Mouse (Mus musculus) midbrain, embryonic 16.5 days (tissue): ENCODE results near the gene Ccdc130. TPM values are rescaled to one million over a fixed set of nuclear protein-coding genes. Genes with fewer than 3 reads are reported as not detected.

ENCODE experiments used
- ATAC-seq: fragments of 200-750 bp; cut with Nextera tagmentation; 2 replicates; pipeline ENCODE4 v1.8.0; 2017; ENCODE audit warnings: moderate TSS enrichment
- H3K27ac ChIP-seq: fragments of 300-500 bp; sonication (generic); 2 replicates; pipeline ENCODE4 v1.5.1; 2014; ENCODE audit warnings: mild to moderate bottlenecking, low read length, mixed read lengths
- H3K27me3 ChIP-seq: fragments of 300-500 bp; sonication (generic); 2 replicates; pipeline ENCODE4 v1.6.1; 2014; ENCODE audit warnings: low read depth, low read length, mixed read lengths; ENCODE audit not compliant: control insufficient read depth, insufficient read depth
- H3K36me3 ChIP-seq: fragments of 300-500 bp; sonication (generic); 2 replicates; pipeline ENCODE4 v1.6.1; 2014; ENCODE audit warnings: mild to moderate bottlenecking, low read length, moderate library complexity, mixed read lengths; ENCODE audit not compliant: control insufficient read depth, insufficient read depth
- H3K4me1 ChIP-seq: fragments of 300-500 bp; sonication (generic); 2 replicates; pipeline ENCODE4 v1.6.1; 2014; ENCODE audit warnings: mild to moderate bottlenecking, low read length, mixed read lengths; ENCODE audit not compliant: control insufficient read depth, insufficient read depth
- H3K4me2 ChIP-seq: fragments of 300-500 bp; sonication (generic); 2 replicates; pipeline ENCODE4 v1.6.1; 2014; ENCODE audit warnings: mild to moderate bottlenecking, low read length, mixed read lengths
- H3K4me3 ChIP-seq: fragments of 300-500 bp; sonication (generic); 2 replicates; pipeline ENCODE4 v1.5.1; 2014; ENCODE audit warnings: low read depth, mild to moderate bottlenecking, low read length, moderate library complexity, mixed read lengths
- H3K9ac ChIP-seq: fragments of 300-500 bp; sonication (generic); 2 replicates; pipeline ENCODE4 v1.6.1; 2014; ENCODE audit warnings: low read depth, low read length, mixed read lengths
- H3K9me3 ChIP-seq: fragments of 300-500 bp; sonication (generic); replicated peaks from 2 replicates; pipeline ENCODE4 v1.6.1; 2014; ENCODE audit warnings: mild to moderate bottlenecking, low read length, mixed read lengths; ENCODE audit not compliant: control insufficient read depth, poor library complexity, severe bottlenecking
- WGBS: fragments of 180-500 bp; shearing (Covaris S2); extraction: QIAGEN DNeasy Blood & Tissue Kit; methylation state at CpG from one replicate; pipeline ENCODE4 v1.1.7; 2014; 5-methylcytosine and 5-hydroxymethylcytosine counted together
- microRNA counts: library from miRNA; unstranded; fragments of <30 nt; microRNA quantifications from one replicate; lab custom pipeline; 2016
- microRNA-seq: library from miRNA; unstranded; fragments of <30 nt; microRNA quantifications from one replicate; pipeline ENCODE4, GENCODE M21; 2017
- polyA plus RNA-seq: library from polyadenylated mRNA; unstranded; fragments of >200 nt; fragmentation: Nextera tagmentation; extraction: Ambion mirVana; gene quantifications from 2 replicates; pipeline ENCODE4 v1.2.1, GENCODE M21; 2015

Ccdc130 gene
- polyA plus RNA-seq, 1 experiment from 2014 or later: 23.0 TPM

- Histone ChIP-seq H3K36me3 (peaks cover 24% of the 10 kb centered on the region), H3K9me3 (no peaks in the 10 kb centered on the region), H3K4me3 (no peak overlapping the region)
These were observed 59.9 kb downstream of the Ccdc130 start for GRCm38 (mm10) chr8:84210167-84210791.

DNA sequence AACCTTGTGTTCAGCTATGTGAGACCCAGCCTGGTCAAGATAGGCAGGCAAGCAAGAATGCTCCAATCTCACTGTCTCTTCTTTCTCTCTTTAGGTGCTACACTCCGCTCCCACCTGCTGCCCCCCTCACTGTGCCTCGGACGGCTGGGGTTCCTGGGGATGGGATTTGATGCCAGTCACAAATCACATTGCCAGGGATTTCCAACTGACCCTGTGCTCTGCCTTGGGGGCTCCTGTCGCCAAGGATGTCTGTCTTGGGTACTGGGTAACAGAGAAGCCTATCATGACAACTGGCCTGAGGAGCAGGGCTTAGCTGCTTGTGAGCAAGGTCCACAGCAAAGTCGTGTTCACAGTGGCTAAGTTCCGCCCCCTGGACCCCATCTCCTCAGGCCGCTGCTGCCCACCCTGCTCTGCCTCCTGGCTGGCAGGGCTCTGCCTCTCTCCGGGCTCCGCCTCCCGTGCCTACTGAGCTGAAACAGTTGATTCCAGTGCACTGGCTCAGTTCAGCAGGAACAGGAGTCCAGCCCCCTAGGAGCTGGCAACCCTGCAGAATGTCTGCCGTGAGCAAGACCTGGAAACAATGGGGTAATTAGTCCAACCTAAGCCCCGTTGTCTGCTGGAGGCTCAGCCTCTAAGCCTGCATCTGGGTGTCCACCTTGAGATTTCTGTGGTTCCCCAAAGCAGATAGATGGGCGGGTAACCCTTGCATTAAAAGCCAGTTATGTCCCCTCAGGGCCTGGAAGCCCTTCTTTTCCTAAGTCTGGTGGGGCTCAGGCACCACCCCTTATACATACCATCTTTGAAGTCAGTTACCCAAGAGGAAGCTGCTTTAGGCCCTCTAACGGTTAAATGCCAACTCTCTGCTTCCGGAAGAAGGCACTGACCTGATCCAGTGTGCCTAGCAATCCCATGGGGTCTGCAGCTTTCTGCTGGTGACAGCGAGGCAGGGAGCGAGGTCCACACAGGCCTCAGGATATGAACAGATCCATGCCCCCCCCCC is 61.5 kb downstream of the Ccdc130 start:
- no peak overlapping the region for H3K4me2 ChIP-seq
- H3K27me3 ChIP-seq: no peaks in the 10 kb centered on the region
- peaks cover 10% of the 10 kb centered on the region for H3K4me1 ChIP-seq
- 36% methylated on average over 17 of the region's 17 CpGs for WGBS
- 0 out of 2 replicates have a peak overlapping the region, but pooled peaks have one; percentile 50 for H3K27ac ChIP-seq
- no peak for ATAC-seq
- no peaks in the 10 kb centered on the region for H3K9me3 ChIP-seq
- peaks cover 20% of the 10 kb centered on the region for H3K36me3 ChIP-seq
- no peak overlapping the region for H3K4me3 ChIP-seq
- H3K9ac ChIP-seq: peak overlapping the region; percentile 25; the same call in 1 of the 2 replicates

More at GRCm38 (mm10) chr8:84210167-84210791, 59.9 kb downstream of the Ccdc130 start:
- H3K4me2 ChIP-seq: peak overlapping the region; percentile 17; the same call in 1 of the 2 replicates
- no peak overlapping the region for H3K9ac ChIP-seq
- H3K4me1 ChIP-seq: peaks cover 10% of the 10 kb centered on the region
- no peak for ATAC-seq
- H3K27ac ChIP-seq: no peak overlapping the region
- 55% methylated on average over 33 of the region's 34 CpGs for WGBS
- no peaks in the 10 kb centered on the region for H3K27me3 ChIP-seq

GRCm38 (mm10) chr8:84207811-84208210 is 62.4 kb downstream of the Ccdc130 start:
- peaks cover 14% of the 10 kb centered on the region for H3K4me1 ChIP-seq
- no peak overlapping the region; the same call in 1 of the 2 replicates for H3K9ac ChIP-seq
- H3K36me3 ChIP-seq: peaks cover 18% of the 10 kb centered on the region
- H3K4me3 ChIP-seq: no peak overlapping the region
- H3K9me3 ChIP-seq: no peaks in the 10 kb centered on the region
- 66% methylated on average over 7 of the region's 7 CpGs for WGBS
- H3K27ac ChIP-seq: peak overlapping the region; percentile 50; the same call in 1 of the 2 replicates
- ATAC-seq: no peak
- no peaks in the 10 kb centered on the region for H3K27me3 ChIP-seq
- no peak overlapping the region for H3K4me2 ChIP-seq

MicroRNAs within 50 kb of the gene (microRNA counts, 519-probe panel; counts per million panel counts)
- microRNA mmu-miR-23a (lab: Ali Mortazavi, UCI) (2,640 counts per million, percentile 79 among the panel's probes with 10 or more counts), microRNA mmu-miR-27a (lab: Ali Mortazavi, UCI) (2,922 counts per million, percentile 86 among the panel's probes with 10 or more counts)

Small RNAs within 50 kb of the gene (microRNA-seq; reads per million reads assigned to microRNA genes)
- 4,985 reads per million, percentile 92 among the genes with 10 or more reads in this experiment for gene Mir23a
- not detected for gene Mir24-2
- 68.8 reads per million, percentile 50 among the genes with 10 or more reads in this experiment for gene Mir27a
- gene Mir3074-2: not detected

Other genes starting within 250 kb of the Ccdc130 start
- 2.8 and 4.7 TPM in 2 replicates for gene Palm3, start 248.9 kb downstream of the Ccdc130 start, polyA plus RNA-seq
- 0.26 and 0.47 TPM in 2 replicates for gene Il27ra, start 227.8 kb downstream of the Ccdc130 start, polyA plus RNA-seq
- gene Rln3, start 225.4 kb downstream of the Ccdc130 start, polyA plus RNA-seq: 0.72 and 1.9 TPM in 2 replicates
- gene Gm10643, start 205.2 kb downstream of the Ccdc130 start, polyA plus RNA-seq: 1.2 and 1.5 TPM in 2 replicates
- gene Rfx1, start 203.5 kb downstream of the Ccdc130 start, polyA plus RNA-seq: 11.3 and 11.7 TPM in 2 replicates
- 20.6 and 24.7 TPM in 2 replicates for gene Dcaf15, start 165.6 kb downstream of the Ccdc130 start, polyA plus RNA-seq
- 0.53 and 0.70 TPM in 2 replicates for gene Podnl1, start 144.4 kb downstream of the Ccdc130 start, polyA plus RNA-seq
- gene Cc2d1a, start 122.4 kb downstream of the Ccdc130 start, polyA plus RNA-seq: 55.7 and 64.8 TPM in 2 replicates
- gene 4930432K21Rik, start 122.4 kb downstream of the Ccdc130 start, polyA plus RNA-seq: 2.1 and 2.5 TPM in 2 replicates
- gene Nanos3, start 85.2 kb downstream of the Ccdc130 start, polyA plus RNA-seq: 6.6 and 7.1 TPM in 2 replicates
- 22.4 and 26.4 TPM in 2 replicates for gene Zswim4, start 33.3 kb downstream of the Ccdc130 start, polyA plus RNA-seq
- 229 and 244 TPM in 2 replicates for gene D8Ertd738e, start 20.7 kb downstream of the Ccdc130 start, polyA plus RNA-seq
- gene Mri1, start 13.1 kb downstream of the Ccdc130 start, polyA plus RNA-seq: 41.1 and 43.4 TPM in 2 replicates
- gene Cacna1a, start 118.1 kb upstream of the Ccdc130 start, polyA plus RNA-seq: 19.9 and 20.0 TPM in 2 replicates